Mouse (Mus musculus) brain, embryonic 18.5 days (tissue): ENCODE results near the gene Ptma.
"Not testable (repeated sequence)": the region's sequence is repeated elsewhere in the genome, so short reads cannot be mapped to it uniquely, and the experiment has no call there.

Source experiments
- DNase-seq: peaks from one replicate; pipeline ENCODE4 v3.0.0-alpha.2; 2012; ENCODE audit warnings: low read depth, low spot score

Ptma gene

DNA sequence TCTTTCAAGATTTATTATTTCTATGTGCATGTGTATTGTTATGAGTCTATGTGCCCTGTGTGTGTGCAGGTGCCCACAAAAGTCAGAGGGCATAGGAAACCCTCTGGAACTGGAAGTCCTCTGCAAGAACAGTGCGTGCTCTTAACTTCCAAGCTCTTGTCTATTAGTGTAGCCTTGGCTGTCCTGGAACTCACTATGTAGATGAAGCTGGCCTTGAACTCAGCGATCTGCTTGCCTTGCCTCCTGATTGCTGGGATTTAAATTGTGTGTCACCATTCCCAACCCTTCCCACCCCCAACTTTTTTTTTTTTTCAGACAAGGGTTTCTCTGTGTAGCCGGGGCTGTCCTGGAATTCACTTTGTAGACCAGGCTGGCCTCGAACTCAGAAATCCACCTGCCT, 30.2 kb upstream of the Ptma start:
- DNase-seq = no peak

GRCm38 (mm10) chr1:86497361-86497760, 29.2 kb upstream of the Ptma start:
- no peak for DNase-seq

- no peak for DNase-seq
Measured at GRCm38 (mm10) chr1:86497986-86498385, 28.5 kb upstream of the Ptma start.

GRCm38 (mm10) chr1:86498611-86499010, 27.9 kb upstream of the Ptma start:
- no peak for DNase-seq

GRCm38 (mm10) chr1:86499903-86500302, 26.6 kb upstream of the Ptma start:
- DNase-seq = no peak

GRCm38 (mm10) chr1:86500681-86501080, 25.8 kb upstream of the Ptma start:
- no peak for DNase-seq

DNA sequence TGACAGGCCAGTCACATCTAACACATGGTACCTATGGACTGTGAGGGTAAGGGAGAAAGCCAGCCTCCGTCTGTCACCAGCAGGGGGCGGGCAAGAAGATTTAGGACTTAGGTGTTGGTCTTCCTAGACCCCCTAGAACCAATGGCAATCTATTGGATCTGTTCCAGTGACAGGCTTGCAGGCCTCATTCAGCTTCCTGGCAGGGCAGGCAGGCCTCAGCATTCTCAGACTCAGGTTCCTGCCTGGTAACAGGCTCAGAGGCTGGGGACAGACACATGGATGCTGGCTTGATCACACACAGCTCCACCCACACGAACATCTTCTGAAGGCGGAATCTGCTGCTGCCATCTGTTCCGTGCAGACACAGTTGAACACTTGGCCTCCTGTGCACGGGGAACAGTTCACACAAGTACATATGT, 25.4 kb upstream of the Ptma start:
- no peak for DNase-seq

GRCm38 (mm10) chr1:86501559-86501958, 25.0 kb upstream of the Ptma start:
- no peak for DNase-seq

DNA sequence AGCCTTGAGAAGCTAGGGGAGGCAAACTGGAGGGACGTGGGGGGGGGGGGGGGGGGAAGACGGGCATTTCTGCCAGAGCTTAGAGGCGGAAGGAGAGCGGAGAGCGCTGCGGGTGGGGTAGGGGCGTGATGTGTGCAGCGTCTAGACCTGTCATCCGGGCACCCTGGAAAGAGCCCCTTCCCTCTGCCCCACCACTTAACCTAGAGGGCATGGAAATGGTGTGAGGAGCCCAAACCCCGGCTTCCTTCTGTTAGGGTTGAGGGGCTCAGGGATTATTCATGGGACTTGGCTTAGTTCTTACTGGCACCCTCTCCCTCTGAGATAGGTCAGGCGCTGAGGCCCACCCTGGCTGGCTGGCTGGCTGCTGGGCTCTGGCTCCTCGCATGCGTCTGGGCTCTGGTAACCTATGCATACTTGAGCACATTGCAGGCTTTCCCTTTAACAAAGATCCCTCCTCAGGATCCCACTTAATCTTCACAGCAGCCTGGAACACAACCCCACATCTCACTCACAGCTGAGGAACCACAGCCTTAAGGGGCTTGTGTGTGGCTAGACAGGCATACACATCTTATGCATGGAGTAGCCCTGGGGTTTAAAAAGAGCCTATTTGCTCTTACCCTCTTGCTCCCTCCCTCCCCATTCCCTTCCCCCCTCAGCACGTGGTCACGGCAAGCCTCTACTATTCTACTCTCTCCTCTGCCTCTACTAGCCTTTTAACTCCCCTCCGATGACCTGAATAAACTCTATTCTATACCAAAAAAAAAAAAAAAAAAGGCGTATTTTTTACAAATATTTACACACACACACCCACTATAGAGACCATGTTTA, 24.1 kb upstream of the Ptma start:
- DNase-seq = no peak

DNA sequence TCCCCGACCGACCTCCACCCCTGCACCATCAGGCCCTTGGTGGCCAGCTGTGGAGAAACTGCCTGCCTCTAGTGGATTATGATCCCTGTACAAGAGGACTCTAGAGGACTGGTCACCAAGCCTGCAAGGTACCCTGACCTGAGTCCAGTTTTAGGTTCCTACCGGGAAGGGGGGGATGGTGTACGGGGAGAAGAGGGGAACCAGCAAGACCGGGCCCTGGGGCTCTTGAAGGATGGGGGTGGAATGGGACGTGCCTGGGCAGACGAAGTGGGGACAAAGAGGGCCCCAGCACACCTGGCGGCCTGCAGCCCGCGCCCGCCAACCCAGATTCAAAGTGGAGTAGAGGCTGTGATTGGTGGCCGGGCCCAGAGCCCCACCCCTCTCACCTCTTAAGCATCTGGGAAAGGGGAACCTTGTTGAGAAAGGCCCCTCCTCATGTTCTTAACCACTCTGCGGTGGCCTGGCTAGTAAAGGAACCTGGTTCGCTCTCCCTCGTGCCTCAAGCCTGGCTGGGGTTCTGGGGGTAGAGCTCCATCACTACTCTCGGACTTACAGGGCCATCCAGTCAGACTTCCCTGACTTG, 23.3 kb upstream of the Ptma start:
- no peak for DNase-seq

GRCm38 (mm10) chr1:86503906-86504696, 22.4 kb upstream of the Ptma start:
- DNase-seq = peak; percentile 88

DNA sequence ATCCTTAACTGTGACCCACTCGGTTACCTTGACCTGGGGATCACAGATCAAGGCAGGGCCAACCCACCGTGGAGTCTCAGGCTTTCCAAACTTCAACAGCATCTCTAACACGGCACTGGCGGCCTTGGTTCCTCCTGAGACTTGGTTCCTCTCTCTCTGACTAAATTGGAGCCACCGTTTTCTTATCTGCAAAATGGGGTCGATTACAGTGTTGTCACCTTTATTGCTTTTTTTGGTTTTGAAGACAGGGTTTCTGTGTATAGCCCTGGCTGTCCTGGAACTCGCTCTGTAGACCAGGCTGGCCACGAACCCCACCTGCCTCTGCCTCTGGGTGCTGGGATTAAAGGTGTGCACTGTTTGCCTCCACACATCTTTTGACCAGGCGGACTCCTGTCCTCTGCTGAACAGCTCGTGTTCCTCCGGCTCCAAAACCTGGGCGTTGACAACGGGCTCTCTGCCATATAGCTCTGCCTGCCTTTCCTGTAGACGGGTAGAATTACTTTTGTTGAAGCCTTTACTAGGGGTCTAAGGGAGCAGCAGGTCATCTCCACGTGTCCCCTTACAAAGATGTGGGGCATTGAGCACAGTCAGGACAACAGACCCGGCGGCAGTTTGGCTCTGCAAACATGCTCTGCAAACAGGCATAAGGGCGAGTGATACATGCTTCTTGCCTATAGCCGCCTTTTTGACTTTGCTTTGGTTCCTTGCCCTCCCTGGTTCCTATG, 21.7 kb upstream of the Ptma start:
- DNase-seq = no peak

DNA sequence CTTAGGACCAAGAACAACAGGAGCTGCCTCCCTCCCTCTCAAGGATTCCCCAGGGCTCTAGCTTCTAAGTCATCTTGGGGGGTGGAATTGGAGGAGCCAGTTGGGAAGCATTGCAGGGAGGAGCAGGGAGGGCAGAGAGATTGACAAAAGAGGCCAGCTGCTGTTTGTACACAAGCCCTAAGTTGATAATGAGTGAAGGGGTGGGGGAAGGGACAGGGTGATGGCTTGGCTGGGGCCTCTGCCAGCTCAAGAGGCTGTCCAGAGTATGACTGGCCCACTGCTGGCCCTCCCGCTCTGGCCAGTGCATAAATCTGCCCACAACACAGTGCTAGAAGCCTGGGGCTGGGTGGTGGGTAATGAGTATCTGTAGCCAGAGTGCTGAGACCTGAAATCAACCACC, 21.1 kb upstream of the Ptma start:
- no peak for DNase-seq

DNA sequence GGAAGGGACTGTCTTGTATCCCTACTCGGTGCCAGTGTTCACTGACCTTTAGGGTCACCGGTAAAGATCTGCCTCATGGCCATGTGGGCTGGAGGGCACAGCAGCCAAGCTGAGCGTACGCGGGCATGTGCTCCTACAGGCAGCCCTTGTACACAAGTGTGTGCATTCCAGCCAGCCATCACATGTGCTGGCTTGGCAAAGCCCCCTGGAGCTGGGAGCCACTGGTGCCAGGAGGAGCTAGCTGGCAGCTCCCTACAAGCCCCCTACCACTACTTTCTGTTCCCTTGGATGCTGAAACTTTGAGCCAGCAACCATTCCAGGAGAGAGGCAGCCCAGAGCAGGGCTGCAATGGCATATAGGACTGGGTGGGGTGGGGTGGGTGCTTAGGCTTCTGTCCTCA, 20.1 kb upstream of the Ptma start:
- no peak for DNase-seq

- no peak for DNase-seq
Measured at GRCm38 (mm10) chr1:86507866-86508265, 18.7 kb upstream of the Ptma start.

DNA sequence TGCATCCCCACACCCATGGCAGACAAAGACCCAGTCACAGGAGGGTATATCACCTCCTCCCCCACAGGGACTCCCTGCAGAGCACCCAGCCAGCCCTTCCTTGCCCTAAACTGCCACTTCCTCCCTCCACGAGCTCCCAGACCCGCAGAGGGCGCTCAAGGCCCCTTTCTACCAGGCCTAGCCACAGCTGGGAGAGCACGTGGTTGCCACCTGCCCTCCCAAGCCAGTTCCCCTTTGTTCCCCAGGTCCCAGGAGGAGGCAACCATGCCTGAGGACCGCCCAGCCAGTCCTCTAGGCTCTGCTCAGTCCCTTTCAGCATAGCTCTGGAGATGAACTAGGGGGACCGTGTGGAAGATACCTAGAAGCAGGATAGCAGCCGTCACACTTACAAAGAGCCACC, 17.1 kb upstream of the Ptma start:
- no peak for DNase-seq

GRCm38 (mm10) chr1:86510266-86510665, 16.3 kb upstream of the Ptma start:
- no peak for DNase-seq

- no peak for DNase-seq
Measured at GRCm38 (mm10) chr1:86510676-86511441, 15.7 kb upstream of the Ptma start.

DNA sequence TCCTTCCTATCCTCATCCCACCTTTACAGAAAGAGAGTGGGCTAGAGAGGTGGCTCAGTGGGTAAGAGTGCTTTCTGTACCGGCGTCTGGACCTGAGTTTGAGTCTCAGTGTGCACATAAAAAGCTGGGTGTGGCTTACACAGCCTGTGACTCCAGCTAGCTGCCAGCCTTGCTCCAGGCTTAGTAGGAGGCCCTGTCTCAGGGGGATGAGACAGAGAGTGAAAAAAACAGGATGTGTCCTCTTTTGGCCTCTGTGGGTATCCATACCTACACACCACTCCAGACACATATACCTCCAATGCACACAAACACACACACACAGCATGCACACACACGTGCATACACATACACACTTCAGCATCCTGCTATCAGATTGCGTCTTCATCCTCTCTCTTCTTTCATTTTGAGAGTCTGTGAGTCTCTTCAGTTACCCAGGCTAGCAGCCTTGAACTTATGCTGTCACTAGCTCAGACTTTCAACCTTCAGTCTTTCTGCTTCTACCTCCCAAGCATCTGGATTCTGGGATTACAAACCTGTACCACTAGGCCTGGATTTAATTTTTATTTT, 14.3 kb upstream of the Ptma start:
- DNase-seq = no peak

DNA sequence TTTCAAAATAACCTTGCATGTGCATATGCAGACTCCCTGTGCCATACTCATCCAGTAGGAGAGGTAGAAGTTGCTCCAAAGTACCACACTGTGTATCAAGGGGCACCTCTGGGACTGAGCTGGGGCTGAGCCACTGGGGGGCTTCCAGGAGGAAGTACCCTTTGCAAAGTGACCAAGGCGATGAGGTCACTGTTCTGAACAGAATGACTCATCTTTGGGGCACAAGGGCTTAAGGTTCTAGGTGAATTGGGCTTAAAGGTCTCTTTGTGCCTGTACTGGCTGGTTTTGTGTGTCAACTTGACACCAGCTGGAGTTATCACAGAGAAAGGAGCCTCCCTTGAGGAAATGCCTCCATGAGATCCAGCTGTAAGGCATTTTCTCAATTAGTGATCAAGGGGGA, 13.5 kb upstream of the Ptma start:
- not testable (repeated sequence) for DNase-seq
